Mouse (Mus musculus) regulatory T cell (primary cell): ENCODE data around the gene 4930572O03Rik.
"Not testable (repeated sequence)": the region's sequence is repeated elsewhere in the genome, so short reads cannot be mapped to it uniquely, and the experiment has no call there.

Source experiments
- in situ Hi-C: fragments of 300-600 bp; cut with MboI, MseI; formaldehyde crosslinking; loops from one replicate; pipeline ENCODE4 v1.15.1; 2025; ENCODE audit warnings: high pct_unique_total_duplicates

Gene 4930572O03Rik

DNA sequence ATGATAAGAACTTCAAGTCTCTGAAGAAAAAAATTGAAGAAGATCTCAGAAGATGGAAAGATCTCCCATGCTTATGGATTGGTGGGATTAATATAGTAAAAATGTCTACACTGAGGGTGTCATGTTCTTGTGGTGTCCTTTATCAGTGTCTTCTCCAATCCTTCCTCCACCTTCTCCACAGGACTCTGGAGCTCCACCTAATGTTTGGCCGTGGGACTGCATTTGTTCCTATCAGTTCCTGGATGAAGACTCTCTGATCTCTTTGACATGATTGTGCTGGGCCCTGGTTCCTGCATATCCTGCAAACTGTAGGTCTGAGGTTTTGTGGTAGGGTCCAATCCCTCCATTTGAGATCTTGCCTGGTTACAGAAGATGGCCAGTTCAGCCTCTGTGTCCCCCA lies 28.7 kb downstream of the 4930572O03Rik start:
- in situ Hi-C loops = not testable (repeated sequence)

DNA sequence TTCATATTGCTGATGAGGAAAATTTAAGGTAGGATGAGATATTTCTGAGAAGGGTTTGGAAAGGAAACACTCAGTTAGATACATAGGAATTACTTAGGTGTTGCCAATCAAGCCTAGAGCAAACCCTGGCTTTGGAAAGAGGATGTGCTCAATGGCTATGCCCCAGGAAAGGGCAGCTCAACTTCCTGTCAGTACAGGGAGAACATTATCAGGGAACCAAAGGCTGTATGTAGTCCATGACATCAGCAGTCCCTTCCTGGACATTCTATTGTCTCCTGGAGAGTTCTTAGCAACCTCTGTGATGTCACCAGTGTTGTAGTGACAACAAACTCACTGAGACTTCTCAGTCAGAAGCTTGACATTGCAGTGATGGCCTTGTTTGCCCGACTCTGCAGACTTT lies 38.1 kb downstream of the 4930572O03Rik start, which contains the start of gene Speer4d:
Gene Speer4d (plus strand): TSS at position 301 of the 400 bp plus-strand sequence.
- in situ Hi-C loops = loop anchor here (5.0 kb wide), 1 partner anchor 86 kb away; no protein-coding TSS in a partner anchor

DNA sequence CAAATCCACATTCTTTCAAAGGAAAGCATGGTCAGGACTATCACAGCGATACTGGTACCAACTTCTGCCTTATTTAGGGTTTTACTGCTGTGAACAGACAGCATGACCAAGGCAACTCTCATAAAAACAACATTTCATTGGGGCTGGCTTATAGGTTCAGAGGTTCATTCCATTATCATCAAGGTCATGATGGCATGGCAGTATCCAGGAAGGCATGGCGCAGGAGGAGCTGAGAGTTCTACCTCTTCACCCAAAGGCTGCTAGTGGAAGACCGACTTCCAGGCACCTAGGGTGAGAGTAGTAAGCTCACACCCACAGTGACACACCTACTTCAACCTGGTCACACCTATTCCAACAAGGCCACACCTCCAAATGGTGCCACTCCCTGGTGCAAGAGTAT lies 40.7 kb downstream of the 4930572O03Rik start:
- in situ Hi-C loops = loop anchor here (5.0 kb wide), 1 partner anchor 84 kb away; no protein-coding TSS in a partner anchor

DNA sequence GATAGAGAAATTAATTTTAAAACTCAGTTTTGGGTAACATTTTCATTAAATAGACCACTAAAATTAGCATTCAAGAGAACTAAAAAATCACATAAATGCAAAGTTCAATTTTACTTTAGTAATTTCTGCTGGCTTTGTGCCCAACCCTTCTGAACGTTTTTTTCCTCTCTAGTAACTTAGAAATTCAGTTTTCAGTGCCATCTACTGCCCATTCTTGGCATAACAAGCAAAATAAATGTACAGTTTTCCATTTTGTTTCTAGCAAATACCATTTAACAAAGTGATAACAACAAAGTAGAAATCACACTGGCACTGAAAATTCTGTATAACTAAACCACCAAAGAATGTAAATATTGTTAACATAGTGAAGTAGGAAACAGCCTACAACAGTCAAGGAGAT lies 46.2 kb downstream of the 4930572O03Rik start:
- in situ Hi-C loops = loop anchor here (5.0 kb wide), 1 partner anchor 128 kb away; no protein-coding TSS in a partner anchor

DNA sequence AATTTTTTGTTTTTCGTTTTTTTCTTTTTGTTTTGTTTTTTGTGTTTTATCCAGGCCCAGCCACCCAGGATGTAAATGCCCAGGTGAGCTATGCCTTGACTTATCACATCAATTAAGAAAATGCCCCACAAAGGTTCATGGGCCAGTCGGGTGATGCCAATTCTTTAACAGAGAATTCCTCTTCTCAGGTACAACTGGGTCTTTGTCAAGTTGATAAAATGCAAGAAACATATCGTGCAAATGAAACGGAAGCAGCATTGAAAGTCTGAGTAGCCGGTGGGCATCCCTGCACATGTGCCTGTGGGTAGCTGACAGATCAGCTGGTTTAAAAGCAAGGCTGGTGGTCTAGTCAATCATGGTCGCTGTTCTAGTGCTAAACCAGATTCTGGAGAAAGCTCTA lies 50.2 kb downstream of the 4930572O03Rik start:
- in situ Hi-C loops = not testable (repeated sequence)

DNA sequence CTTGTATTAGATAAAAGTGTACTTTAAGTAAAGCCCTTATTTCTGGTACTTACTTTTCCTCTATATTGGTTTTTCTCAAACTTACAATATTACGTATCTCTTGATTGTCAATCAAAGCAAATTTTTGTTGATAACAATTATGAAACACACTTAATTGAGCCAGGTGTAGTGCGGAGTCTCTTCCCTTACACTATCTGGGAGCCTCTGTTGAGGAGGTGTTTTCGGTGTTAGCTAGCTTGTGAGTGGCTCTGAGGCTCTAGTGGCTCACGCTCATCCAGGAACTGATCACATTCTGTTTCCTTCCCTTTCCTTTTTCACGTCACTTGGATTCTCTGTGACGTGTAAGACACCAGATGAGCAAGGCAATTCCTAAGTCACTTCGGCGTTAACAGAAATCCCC lies 53.3 kb downstream of the 4930572O03Rik start:
- in situ Hi-C loops = not testable (repeated sequence)

DNA sequence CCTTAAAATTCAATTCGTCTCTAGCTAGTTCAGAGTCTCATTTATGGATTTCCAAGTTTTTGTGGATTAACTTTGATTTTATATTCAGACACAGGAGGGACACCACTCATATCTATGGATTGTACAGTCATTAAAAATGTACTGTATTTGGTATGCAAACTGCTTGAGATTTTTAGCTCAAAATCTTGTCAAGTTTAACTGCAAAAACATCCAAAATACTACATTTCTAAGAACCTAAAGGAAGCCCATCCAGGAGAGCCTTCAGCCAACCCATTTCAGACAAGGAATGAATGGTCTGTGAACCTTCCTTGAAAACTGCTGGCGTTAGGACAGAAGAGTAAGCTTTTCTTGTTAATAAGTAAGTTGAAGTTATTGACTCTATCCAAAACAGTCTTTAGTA lies 53.9 kb downstream of the 4930572O03Rik start:
- in situ Hi-C loops = not testable (repeated sequence)

DNA sequence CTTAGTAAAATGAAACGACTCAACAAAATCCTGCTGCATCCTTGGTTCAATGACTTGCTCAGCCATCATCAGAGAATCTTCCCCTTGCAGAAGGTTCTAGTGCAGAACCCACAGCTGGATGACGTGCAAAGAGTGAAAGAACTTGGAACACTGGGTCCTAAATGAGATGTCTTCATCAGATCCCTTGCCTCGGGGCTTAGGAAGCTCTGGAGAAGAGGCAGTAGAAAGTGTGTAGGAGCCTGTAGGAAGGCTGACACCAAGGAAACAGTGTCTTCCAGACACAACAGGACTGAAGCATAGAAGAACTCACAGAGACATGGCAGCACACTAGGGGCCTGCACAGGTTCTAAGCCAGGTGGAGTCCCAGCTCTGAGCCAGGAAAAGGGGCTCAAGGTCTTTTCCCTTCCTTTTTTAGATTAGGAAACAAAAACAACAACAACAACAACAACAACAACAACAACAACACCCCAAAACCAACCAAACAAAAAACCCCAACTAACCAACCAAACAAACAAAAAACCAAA lies 54.4 kb downstream of the 4930572O03Rik start:
- in situ Hi-C loops = not testable (repeated sequence)
